Mouse (Mus musculus): Measurements from ENCODE around the gene Pacrg. TPM values are rescaled to one million over a fixed set of nuclear protein-coding genes. Genes with fewer than 3 reads are reported as not detected.

Gene Pacrg
- total RNA-seq, 2 experiments from 2014 or later: 10.6 to 13.6 TPM

Other genes with a start within 250 kb of the Pacrg start
- 10 to 100 TPM; 15.1 to 16.9 TPM for gene Prkn, start 73 bp upstream of the Pacrg start, total RNA-seq (2021)

Data from left cerebral cortex, postnatal 10 days (tissue).